Mouse (Mus musculus) ES-E14 (cell line): ENCODE data around the gene Tjp2.

ENCODE experiments used
- CHD2 ChIP-seq: IDR thresholded peaks from 2 replicates; pipeline ENCODE4 v1.6.1; 2014; ENCODE audit warnings: mild to moderate bottlenecking, low read depth, low read length, inconsistent platforms
- HCFC1 ChIP-seq: IDR thresholded peaks from 2 replicates; pipeline ENCODE4 v1.6.1; 2012; ENCODE audit warnings: low read length, inconsistent platforms, borderline replicate concordance; ENCODE audit not compliant: insufficient read depth
- MAFK ChIP-seq: IDR thresholded peaks from 2 replicates; pipeline ENCODE4 v1.6.1; 2014; ENCODE audit warnings: mild to moderate bottlenecking, low read depth, low read length, inconsistent platforms; ENCODE audit not compliant: insufficient read depth
- ZC3H11A ChIP-seq: IDR thresholded peaks from 2 replicates; pipeline ENCODE4 v1.6.1; 2012; ENCODE audit warnings: low read depth, mild to moderate bottlenecking, inconsistent platforms, low read length, borderline replicate concordance
- ZNF384 ChIP-seq: IDR thresholded peaks from 2 replicates; pipeline ENCODE4 v1.6.1; 2012; ENCODE audit warnings: low read depth, low read length, inconsistent platforms

- TF ChIP-seq ZC3H11A: no peak
- no peak for TF ChIP-seq MAFK
- TF ChIP-seq ZNF384: no peak
- no peak for TF ChIP-seq CHD2
- TF ChIP-seq HCFC1: no peak
These were observed 5.8 kb downstream of the Tjp2 start for GRCm38 (mm10) chr19:24219011-24219410.
